Comparison of ENCODE assay signal across 25 mouse cellular contexts in the genomic region with DNA sequence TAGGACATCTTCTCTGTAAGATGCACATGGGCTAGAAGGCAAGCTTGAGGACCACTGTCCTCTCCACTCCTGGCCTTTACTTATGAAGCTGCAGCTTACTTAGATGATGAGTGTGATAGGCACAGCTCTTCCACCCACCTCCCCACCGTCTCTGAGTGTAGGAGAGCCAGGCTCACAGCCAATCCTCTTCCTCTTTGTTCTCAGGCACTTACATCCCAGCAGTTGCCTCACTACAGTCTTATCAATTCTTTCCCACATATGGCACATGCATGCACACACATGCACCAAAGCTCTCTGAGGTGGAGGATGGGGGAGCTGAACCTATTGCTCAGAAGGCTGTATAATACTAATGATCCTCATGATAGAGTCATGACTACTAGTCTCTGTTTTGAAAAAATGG.
A peak's percentile ranks its signal among the peaks of the same experiment; 100 is the strongest.
DNase-seq lines count a peak whose midpoint lies in the region; ATAC-seq and TF ChIP-seq lines count a peak whose summit lies in the region.
"Had no signal": no experiment of that assay in that cellular context is flagged by ENCODE, and none has a peak within 500 bp of the region (broad histone marks: within the 10 kb centered on the region; RNA-seq: fewer than 3 reads in every experiment).

No protein-coding gene starts in this region.

- no peaks in the 10 kb centered on the region; the same call in 1 of the 2 replicates for H3K4me1 ChIP-seq in midbrain, embryonic 11.5 days (ENCODE audit: control insufficient read depth, insufficient read depth, low read length)
- H3K4me1 ChIP-seq in midbrain, postnatal 0 days (ENCODE audit: insufficient read depth, low read length) = no peaks in the 10 kb centered on the region
- H3K4me1 ChIP-seq in liver, embryonic 16.5 days (ENCODE audit: control insufficient read depth, low read depth, low read length) = peaks cover 78% of the 10 kb centered on the region
- H3K4me1 ChIP-seq: forebrain, embryonic 12.5 days; forebrain, embryonic 15.5 days had no signal

- ATAC-seq in midbrain, embryonic 11.5 days (ENCODE audit: low FRiP score) = no peak
- no peak for ATAC-seq in midbrain, postnatal 0 days (ENCODE audit: low FRiP score)
- ATAC-seq in liver, embryonic 16.5 days (ENCODE audit: low read depth) = no peak
- ATAC-seq: forebrain, embryonic 15.5 days; Patski had no signal

- H3K27me3 ChIP-seq in midbrain, embryonic 11.5 days (ENCODE audit: control insufficient read depth, insufficient read depth, low read length) = no peaks in the 10 kb centered on the region
- H3K27me3 ChIP-seq in midbrain, postnatal 0 days (ENCODE audit: insufficient read depth, low read length) = no peaks in the 10 kb centered on the region
- H3K27me3 ChIP-seq in liver, embryonic 16.5 days (ENCODE audit: control insufficient read depth, insufficient read depth, low read depth, low read length) = no peaks in the 10 kb centered on the region
- H3K27me3 ChIP-seq: embryonic facial prominence, embryonic 13.5 days; forebrain, embryonic 12.5 days; forebrain, embryonic 15.5 days; heart, embryonic 13.5 days; Patski had no signal

- H3K4me2 ChIP-seq in midbrain, embryonic 11.5 days = no peak overlapping the region
- no peak overlapping the region for H3K4me2 ChIP-seq in midbrain, postnatal 0 days (ENCODE audit: low read depth, low read length, poor library complexity, severe bottlenecking)
- no peak overlapping the region for H3K4me2 ChIP-seq in liver, embryonic 16.5 days (ENCODE audit: low read depth, low read length)
- H3K4me2 ChIP-seq: embryonic facial prominence, embryonic 13.5 days; forebrain, embryonic 12.5 days; forebrain, embryonic 15.5 days; heart, embryonic 13.5 days; hindbrain, embryonic 14.5 days had no signal

- no peak for TF ChIP-seq CTCF in layer of hippocampus, adult 2 months (conservative IDR thresholded peaks at IDR 0.05)
- no peak for TF ChIP-seq CTCF in midbrain, postnatal 0 days (IDR thresholded peaks at IDR 0.05)

- peak overlapping the region; percentile 33; the same call in 1 of the 2 replicates for H3K27ac ChIP-seq in layer of hippocampus, adult 2 months
- H3K27ac ChIP-seq in midbrain, embryonic 11.5 days (ENCODE audit: low read depth, low read length) = no peak overlapping the region
- H3K27ac ChIP-seq in midbrain, postnatal 0 days (ENCODE audit: low read depth, low read length) = no peak overlapping the region
- peak overlapping the region; percentile 10 for H3K27ac ChIP-seq in liver, embryonic 16.5 days (ENCODE audit: low read length)
- H3K27ac ChIP-seq: embryonic facial prominence, embryonic 10.5 days; embryonic facial prominence, embryonic 13.5 days; forebrain, embryonic 12.5 days; forebrain, embryonic 15.5 days; heart, adult 2 months; heart, embryonic 10.5 days; heart, embryonic 13.5 days; hindbrain, embryonic 14.5 days had no signal

- 82% methylated on average over 1 of the region's 1 CpGs for WGBS in midbrain, embryonic 11.5 days
- WGBS in midbrain, postnatal 0 days = 67% methylated on average over 1 of the region's 1 CpGs
- WGBS in liver, embryonic 16.5 days (ENCODE audit: insufficient replicate concordance) = 10% methylated on average over 1 of the region's 1 CpGs

- H3K36me3 ChIP-seq in midbrain, embryonic 11.5 days (ENCODE audit: control insufficient read depth, insufficient read depth, low read length) = no peaks in the 10 kb centered on the region
- no peaks in the 10 kb centered on the region for H3K36me3 ChIP-seq in midbrain, postnatal 0 days (ENCODE audit: insufficient read depth, low read length)
- H3K36me3 ChIP-seq in liver, embryonic 16.5 days (ENCODE audit: control insufficient read depth, insufficient read depth) = no peaks in the 10 kb centered on the region
- H3K36me3 ChIP-seq: embryonic facial prominence, embryonic 10.5 days; embryonic facial prominence, embryonic 13.5 days; forebrain, embryonic 12.5 days; forebrain, embryonic 15.5 days; heart, embryonic 10.5 days; heart, embryonic 13.5 days had no signal

- no peak overlapping the region for H3K9ac ChIP-seq in midbrain, embryonic 11.5 days (ENCODE audit: low read length)
- no peak overlapping the region for H3K9ac ChIP-seq in midbrain, postnatal 0 days (replicated peaks; ENCODE audit: low read length, poor library complexity, severe bottlenecking)
- no peak overlapping the region for H3K9ac ChIP-seq in liver, embryonic 16.5 days (ENCODE audit: low read depth, low read length)
- H3K9ac ChIP-seq: embryonic facial prominence, embryonic 13.5 days; forebrain, embryonic 12.5 days; forebrain, embryonic 15.5 days; heart, embryonic 13.5 days; hindbrain, embryonic 14.5 days had no signal

- H3K9me3 ChIP-seq in midbrain, embryonic 11.5 days (ENCODE audit: control insufficient read depth, low read length) = no peaks in the 10 kb centered on the region
- no peaks in the 10 kb centered on the region for H3K9me3 ChIP-seq in midbrain, postnatal 0 days (ENCODE audit: low read length)
- H3K9me3 ChIP-seq in liver, embryonic 16.5 days (replicated peaks; ENCODE audit: control insufficient read depth, low read length) = no peaks in the 10 kb centered on the region
- H3K9me3 ChIP-seq: embryonic facial prominence, embryonic 10.5 days; embryonic facial prominence, embryonic 13.5 days; forebrain, embryonic 12.5 days; forebrain, embryonic 15.5 days; heart, embryonic 10.5 days; heart, embryonic 13.5 days had no signal

- DNase-seq in layer of hippocampus, adult 2 months (ENCODE audit: low spot score in 2 of 2) = no peak
- no peak for DNase-seq in layer of hippocampus, adult 8-10 months (ENCODE audit: low spot score in 2 of 2)
- DNase-seq in midbrain, embryonic 11.5 days (ENCODE audit: low spot score, missing footprints) = peak; percentile 4
- no peak for DNase-seq in midbrain, postnatal 0 days (ENCODE audit: low spot score)
- DNase-seq in urinary bladder, adult 2 months (ENCODE audit: low spot score) = no peak
- DNase-seq in right cerebral cortex, postnatal 25 days = no peak
- DNase-seq: cerebellum, adult 11 months; cerebellum, adult 8-10 months; cerebellum, postnatal 10 days; cerebellum, postnatal 36 days; embryo, embryonic 11 days; gastrocnemius, postnatal 25 days; heart, adult 2 months; heart, postnatal 14 days; heart, postnatal 4 days had no signal

- no peak overlapping the region for H3K4me3 ChIP-seq in layer of hippocampus, adult 2 months
- H3K4me3 ChIP-seq in midbrain, embryonic 11.5 days (ENCODE audit: low read depth, low read length) = no peak overlapping the region
- no peak overlapping the region for H3K4me3 ChIP-seq in midbrain, postnatal 0 days (ENCODE audit: low read depth, low read length)
- H3K4me3 ChIP-seq in liver, embryonic 16.5 days (ENCODE audit: low read depth, low read length) = no peak overlapping the region
- H3K4me3 ChIP-seq: embryonic facial prominence, embryonic 10.5 days; embryonic facial prominence, embryonic 13.5 days; erythroblast, embryonic 14.5 days; forebrain, embryonic 12.5 days; forebrain, embryonic 15.5 days; heart, adult 2 months; heart, embryonic 10.5 days; heart, embryonic 13.5 days had no signal

Comparison
In these comparisons a context has a peak if more than half of its experiments do, and no peak if none do; other contexts are left out.
1. H3K27ac ChIP-seq: peak in layer of hippocampus, adult 2 months (single experiment) and liver, embryonic 16.5 days (single experiment); none in midbrain, embryonic 11.5 days (single experiment) and midbrain, postnatal 0 days (single experiment).